Mouse (Mus musculus) liver, adult 2 months (tissue): Measurements from ENCODE around the gene Plekhg2.

Experiments used
- CTCF ChIP-seq: fragments of 200-500 bp; IDR thresholded peaks from 2 replicates; pipeline ENCODE4 v1.5.1; 2011; ENCODE audit warnings: low read depth, low read length, control low read depth
- POLR2A ChIP-seq: fragments of 200-500 bp; IDR thresholded peaks from 2 replicates; pipeline ENCODE4 v1.6.1; 2011; ENCODE audit warnings: low read length, control low read depth; ENCODE audit not compliant: insufficient read depth; ENCODE audit errors: extremely low read depth

DNA sequence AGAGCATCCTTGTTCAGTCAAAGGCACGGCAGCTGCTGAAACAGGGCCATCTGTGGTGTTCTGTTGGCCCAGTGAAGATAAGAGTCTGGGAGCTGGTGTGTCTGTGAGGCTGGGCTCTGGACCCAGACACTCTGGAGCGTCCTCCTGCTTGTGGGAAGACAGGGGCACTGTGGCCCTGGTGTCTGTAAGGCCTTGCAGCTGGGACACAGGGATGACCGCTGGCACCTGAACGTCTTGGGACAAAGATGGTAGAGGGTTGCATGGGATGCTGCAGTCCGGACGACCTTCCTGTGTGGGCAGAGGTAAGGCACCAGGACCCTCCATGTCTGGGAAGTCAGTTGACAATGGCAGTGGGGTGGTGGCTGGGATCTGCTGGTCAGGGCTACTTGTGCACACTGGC is 12.1 kb downstream of the Plekhg2 start:
- no peak for TF ChIP-seq CTCF
- TF ChIP-seq POLR2A: no peak
